Mouse (Mus musculus): ENCODE data around the gene Pkd1. TPM values are rescaled to one million over a fixed set of nuclear protein-coding genes. Genes with fewer than 3 reads are reported as not detected.

Pkd1 gene
- polyA plus RNA-seq, 1 experiment = 146 TPM

DNA sequence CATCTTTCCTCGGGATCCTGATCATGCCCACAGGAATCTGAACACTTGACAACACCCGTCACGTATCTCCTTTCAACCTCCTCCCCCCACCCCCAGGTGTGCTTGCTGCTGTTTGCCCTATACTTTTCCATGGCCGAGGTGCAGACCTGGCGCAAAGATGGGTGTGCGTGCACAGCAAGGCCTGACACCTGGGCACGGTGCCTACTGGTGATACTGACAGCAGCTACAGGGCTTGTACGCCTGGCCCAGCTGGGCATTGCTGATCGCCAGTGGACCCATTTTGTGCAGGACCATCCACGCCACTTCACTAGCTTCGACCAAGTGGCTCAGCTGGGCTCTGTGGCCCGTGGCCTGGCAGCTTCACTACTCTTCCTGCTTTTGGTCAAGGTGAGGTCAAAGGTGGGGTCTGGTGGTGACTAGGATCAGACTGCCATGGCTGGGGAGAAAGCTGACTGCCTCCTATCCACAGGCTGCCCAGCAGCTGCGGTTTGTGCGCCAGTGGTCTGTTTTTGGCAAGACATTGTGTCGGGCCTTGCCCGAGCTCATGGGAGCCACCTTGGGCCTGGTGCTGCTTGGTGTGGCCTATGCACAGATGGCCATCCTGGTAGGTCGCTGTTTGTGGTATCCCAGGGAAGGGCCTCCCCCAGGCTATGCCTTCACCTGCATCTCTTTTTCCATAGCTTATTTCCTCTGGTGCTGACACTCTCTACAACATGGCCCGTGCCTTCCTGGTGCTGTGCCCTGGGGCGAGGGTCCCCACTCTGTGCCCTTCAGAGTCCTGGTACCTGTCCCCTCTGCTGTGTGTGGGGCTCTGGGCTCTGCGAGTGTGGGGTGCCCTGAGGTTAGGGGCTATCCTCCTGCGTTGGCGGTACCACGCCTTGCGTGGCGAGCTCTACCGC is 44.6 kb downstream of the Pkd1 start:
- TF ChIP-seq POLR2A (IDR thresholded peaks at IDR 0.05; ENCODE audit: borderline replicate concordance, extremely low read depth, low read depth, low read length) (no peak), CTCF (IDR thresholded peaks at IDR 0.05; ENCODE audit: insufficient read depth, low read length) (no peak)
- no peak overlapping the region for H3K4me3 ChIP-seq (replicated peaks; ENCODE audit: extremely low read depth, low read depth, low read length)
- no peak for DNase-seq
- H3K4me1 ChIP-seq (ENCODE audit: control insufficient read depth, insufficient read depth, low read length) = no peaks in the 10 kb centered on the region
- WGBS = 88% methylated on average over 26 of the region's 26 CpGs

DNA sequence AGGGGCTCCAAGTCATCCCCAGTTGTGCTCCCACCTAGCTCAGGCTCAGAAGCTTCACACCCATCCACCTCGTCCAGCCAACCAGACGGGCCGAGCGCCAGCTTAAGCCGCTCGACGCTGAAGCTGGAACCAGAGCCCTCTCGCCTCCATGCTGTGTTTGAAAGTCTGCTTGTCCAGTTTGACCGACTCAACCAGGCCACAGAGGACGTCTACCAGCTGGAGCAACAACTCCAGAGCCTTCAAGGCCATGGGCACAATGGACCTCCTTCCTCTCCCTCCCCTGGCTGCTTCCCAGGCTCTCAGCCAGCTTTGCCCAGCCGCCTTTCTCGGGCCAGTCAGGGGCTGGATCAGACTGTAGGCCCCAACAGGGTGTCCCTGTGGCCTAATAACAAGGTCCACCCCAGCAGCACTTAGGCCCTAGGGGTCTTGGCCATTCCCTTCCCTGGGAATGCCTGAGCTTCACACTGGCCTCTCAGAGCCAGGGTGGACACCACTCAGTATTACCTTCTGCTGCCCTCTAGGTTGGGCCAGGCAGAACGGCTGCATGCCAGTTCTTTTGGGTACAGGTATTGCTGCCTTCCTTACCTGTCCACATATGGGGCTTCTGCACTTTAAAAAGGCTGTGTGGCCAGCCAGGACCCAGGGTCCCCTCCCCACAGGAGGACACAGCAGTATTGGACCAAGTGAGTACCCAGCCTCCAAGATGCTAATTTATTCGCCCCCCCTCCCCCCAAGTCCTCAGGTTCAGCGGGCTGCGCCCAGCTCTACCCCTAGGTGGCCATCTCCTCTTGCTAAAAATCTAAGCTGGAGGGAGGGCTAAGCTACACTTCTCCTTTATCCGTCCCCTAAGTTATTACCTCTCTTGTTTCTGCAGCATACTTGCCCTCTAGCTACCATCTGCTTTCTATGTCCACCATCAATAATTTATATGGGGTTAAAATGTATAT is 45.8 kb downstream of the Pkd1 start:
- H3K4me3 ChIP-seq (replicated peaks; ENCODE audit: extremely low read depth, low read depth, low read length) = no peak overlapping the region
- H3K4me1 ChIP-seq (ENCODE audit: control insufficient read depth, insufficient read depth, low read length) = no peaks in the 10 kb centered on the region
- TF ChIP-seq POLR2A (IDR thresholded peaks at IDR 0.05; ENCODE audit: borderline replicate concordance, extremely low read depth, low read depth, low read length) (no peak), CTCF (IDR thresholded peaks at IDR 0.05; ENCODE audit: insufficient read depth, low read length) (no peak)
- no peak for DNase-seq
- 53% methylated on average over 17 of the region's 17 CpGs for WGBS

DNA sequence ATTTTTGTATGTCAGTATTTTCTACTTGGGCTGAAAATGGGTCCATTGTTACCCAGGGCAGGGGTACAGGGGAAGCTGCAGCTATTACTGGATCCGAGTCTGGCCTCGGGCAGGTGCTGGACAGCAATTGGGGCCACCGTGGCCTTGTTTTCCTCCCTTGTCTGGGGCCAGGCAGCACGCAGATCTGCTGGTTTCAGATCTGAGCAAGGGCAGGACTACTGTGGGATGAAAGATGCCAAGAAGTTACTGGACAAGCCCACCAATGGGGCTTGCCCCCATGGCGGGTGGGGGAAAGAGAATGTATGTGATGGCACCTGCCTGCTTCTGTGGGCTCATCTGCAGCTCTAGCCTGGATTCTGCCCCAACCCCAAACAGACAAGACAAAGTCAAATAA is 46.4 kb downstream of the Pkd1 start:
- Histone ChIP-seq H3K4me3 (replicated peaks; ENCODE audit: extremely low read depth, low read depth, low read length) (no peak overlapping the region), H3K4me1 (ENCODE audit: control insufficient read depth, insufficient read depth, low read length) (no peaks in the 10 kb centered on the region)
- no peak for DNase-seq
- TF ChIP-seq POLR2A (IDR thresholded peaks at IDR 0.05; ENCODE audit: borderline replicate concordance, extremely low read depth, low read depth, low read length) (no peak), CTCF (IDR thresholded peaks at IDR 0.05; ENCODE audit: insufficient read depth, low read length) (no peak)
- 83% methylated on average over 5 of the region's 5 CpGs for WGBS

DNA sequence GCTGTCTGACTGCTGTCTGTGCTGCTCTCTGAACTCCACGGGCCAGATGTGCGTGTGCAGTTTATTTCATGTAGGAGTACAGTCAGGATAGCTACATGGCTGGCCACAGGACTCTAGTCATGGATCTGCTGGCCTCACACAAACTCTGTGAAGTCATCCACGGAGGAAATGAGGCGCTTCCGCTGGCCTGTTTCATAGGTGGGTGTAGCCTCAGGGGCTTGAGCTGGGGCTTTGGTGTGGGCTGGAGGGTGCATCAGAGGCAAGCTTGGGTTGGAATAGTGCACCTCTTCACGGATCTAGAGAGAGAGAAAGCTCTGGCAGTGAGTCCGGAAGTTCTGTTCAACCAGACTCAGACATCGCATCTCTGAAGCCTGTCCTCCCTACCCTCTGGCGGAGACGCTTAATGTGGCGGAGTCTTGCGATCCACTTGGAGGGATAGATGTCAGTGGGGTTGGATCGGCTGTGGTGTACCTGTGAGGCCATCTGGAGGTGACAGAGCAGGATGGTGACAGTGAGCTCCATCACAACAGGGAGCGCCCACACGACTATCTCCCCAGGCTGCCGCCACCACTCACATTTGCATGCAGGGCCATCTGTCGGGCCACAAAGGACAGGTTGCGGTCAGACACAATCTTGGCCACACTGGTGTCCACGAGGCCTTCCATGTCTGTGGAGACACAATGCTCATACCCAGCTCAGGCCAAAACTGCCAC is 47.0 kb downstream of the Pkd1 start:
- Histone ChIP-seq H3K4me1 (ENCODE audit: control insufficient read depth, insufficient read depth, low read length) (no peaks in the 10 kb centered on the region), H3K4me3 (replicated peaks; ENCODE audit: extremely low read depth, low read depth, low read length) (no peak overlapping the region)
- no peak for DNase-seq
- TF ChIP-seq POLR2A (IDR thresholded peaks at IDR 0.05; ENCODE audit: borderline replicate concordance, extremely low read depth, low read depth, low read length) (no peak), CTCF (IDR thresholded peaks at IDR 0.05; ENCODE audit: insufficient read depth, low read length) (no peak)
- WGBS = 79% methylated on average over 19 of the region's 19 CpGs

DNA sequence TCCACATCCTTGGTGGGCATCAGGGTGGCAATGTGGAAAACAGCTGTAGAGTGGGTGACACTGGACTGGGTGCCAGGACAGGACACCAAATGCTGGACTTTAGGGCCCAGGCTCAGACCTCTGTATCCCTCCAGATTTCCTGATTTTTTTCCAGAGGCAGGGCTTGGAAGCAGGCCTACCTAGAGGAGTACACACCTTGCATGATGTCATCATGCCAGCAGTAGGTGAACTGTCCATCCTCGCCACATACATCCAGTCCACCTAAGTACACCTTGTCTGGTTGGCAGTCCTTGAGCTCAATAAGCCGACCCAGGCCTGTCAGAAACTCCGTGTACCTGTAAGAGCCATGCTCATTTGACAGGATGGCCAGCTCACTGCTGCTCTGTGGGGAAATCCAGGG is 48.4 kb downstream of the Pkd1 start:
- no peak for DNase-seq
- TF ChIP-seq POLR2A (IDR thresholded peaks at IDR 0.05; ENCODE audit: borderline replicate concordance, extremely low read depth, low read depth, low read length) (no peak), CTCF (IDR thresholded peaks at IDR 0.05; ENCODE audit: insufficient read depth, low read length) (no peak)
- WGBS = 86% methylated on average over 3 of the region's 3 CpGs
- H3K4me1 ChIP-seq (ENCODE audit: control insufficient read depth, insufficient read depth, low read length) = no peaks in the 10 kb centered on the region
- no peak overlapping the region for H3K4me3 ChIP-seq (replicated peaks; ENCODE audit: extremely low read depth, low read depth, low read length)

DNA sequence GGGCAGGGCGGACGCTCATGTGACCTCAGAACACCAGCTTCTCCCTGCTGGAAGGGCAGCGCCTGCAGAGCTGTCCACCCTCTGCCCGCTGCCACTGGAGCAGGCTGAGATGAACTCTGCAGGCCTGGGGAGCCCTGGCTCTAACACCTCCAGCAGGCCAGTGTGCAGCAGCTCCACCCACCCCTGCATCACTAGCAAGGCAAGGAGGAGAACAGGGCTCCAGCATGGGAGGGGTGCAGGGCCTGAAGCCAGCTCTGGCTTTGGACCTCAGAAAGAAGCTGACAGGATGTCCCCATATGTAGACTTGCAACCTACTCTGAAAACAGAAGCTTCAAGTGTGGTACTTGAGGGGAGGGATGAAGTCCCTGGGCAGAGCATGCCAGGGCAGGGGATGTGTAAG is 50.9 kb downstream of the Pkd1 start:
- 79% methylated on average over 4 of the region's 4 CpGs for WGBS
- TF ChIP-seq CTCF (IDR thresholded peaks at IDR 0.05; ENCODE audit: insufficient read depth, low read length) (no peak), POLR2A (IDR thresholded peaks at IDR 0.05; ENCODE audit: borderline replicate concordance, extremely low read depth, low read depth, low read length) (no peak)
- no peak for DNase-seq
- H3K4me1 ChIP-seq (ENCODE audit: control insufficient read depth, insufficient read depth, low read length) = no peaks in the 10 kb centered on the region
- H3K4me3 ChIP-seq (replicated peaks; ENCODE audit: extremely low read depth, low read depth, low read length) = no peak overlapping the region

DNA sequence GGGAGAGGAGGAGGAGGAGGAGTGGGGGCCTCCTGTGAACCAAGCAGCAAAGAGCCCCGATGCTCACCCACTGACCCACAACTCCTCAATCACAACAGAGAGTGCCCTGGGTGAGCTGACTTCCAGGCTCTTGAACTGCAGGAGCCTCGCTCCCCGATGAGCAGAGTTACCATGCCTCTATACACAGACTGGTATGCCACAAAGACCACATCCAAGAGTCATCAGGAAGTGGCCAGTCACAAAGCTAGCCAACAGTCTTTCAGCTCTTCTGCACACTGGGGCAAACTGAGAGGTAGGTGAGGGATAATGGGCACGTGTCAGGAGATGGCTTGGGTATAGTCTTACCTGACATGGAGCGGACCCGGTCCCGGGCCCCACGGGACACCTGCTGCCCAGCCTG is 54.3 kb downstream of the Pkd1 start:
- TF ChIP-seq CTCF (IDR thresholded peaks at IDR 0.05; ENCODE audit: insufficient read depth, low read length) = no peak
- no peak for TF ChIP-seq POLR2A (IDR thresholded peaks at IDR 0.05; ENCODE audit: borderline replicate concordance, extremely low read depth, low read depth, low read length)
- DNase-seq = no peak
- WGBS = 85% methylated on average over 8 of the region's 8 CpGs
- H3K4me3 ChIP-seq (replicated peaks; ENCODE audit: extremely low read depth, low read depth, low read length) = no peak overlapping the region
- no peaks in the 10 kb centered on the region for H3K4me1 ChIP-seq (ENCODE audit: control insufficient read depth, insufficient read depth, low read length)

DNA sequence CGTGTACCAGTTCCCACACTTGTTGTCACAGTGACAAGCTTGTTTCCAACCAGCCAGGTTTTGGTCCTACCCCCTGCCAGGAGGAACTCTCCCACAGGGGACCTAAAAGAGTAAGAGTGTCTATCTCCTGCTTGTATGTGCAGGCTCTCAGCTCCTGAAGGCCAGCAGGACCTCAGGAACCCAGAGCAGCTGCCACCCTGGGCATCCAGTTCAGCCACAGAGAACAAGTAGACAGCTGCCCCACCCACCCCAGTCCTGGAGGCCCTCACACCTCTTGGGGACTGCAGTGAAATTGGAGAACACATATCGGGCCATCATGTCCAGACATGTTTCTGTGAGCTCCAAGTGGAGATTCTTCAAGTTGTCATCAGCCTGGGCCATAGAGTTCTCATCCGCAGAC is 54.9 kb downstream of the Pkd1 start:
- TF ChIP-seq CTCF (IDR thresholded peaks at IDR 0.05; ENCODE audit: insufficient read depth, low read length) = no peak
- TF ChIP-seq POLR2A (IDR thresholded peaks at IDR 0.05; ENCODE audit: borderline replicate concordance, extremely low read depth, low read depth, low read length) = no peak
- DNase-seq = no peak
- Histone ChIP-seq H3K4me3 (replicated peaks; ENCODE audit: extremely low read depth, low read depth, low read length) (no peak overlapping the region), H3K4me1 (ENCODE audit: control insufficient read depth, insufficient read depth, low read length) (no peaks in the 10 kb centered on the region)
- 83% methylated on average over 3 of the region's 3 CpGs for WGBS

DNA sequence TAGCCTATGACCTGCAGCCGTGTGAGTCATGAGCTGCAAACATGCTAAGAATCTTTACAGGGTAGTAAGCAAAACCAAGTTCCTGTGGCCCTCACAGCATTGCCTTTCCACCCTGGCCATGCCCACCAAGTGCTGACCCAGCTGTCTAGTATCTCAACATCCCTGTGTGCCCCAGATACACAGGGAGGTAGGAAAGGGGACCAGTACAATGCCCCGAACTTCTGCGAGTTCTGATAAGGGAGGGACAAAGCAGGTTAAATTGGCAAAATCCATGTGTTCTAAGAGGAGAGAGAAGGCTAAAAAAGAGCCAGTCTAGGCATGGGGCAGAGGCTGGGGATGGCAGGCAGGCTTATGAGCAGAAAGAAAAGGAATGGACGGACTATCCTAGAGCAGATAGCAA is 58.7 kb downstream of the Pkd1 start:
- TF ChIP-seq CTCF (IDR thresholded peaks at IDR 0.05; ENCODE audit: insufficient read depth, low read length) (no peak), POLR2A (IDR thresholded peaks at IDR 0.05; ENCODE audit: borderline replicate concordance, extremely low read depth, low read depth, low read length) (no peak)
- DNase-seq = no peak
- no peaks in the 10 kb centered on the region for H3K4me1 ChIP-seq (ENCODE audit: control insufficient read depth, insufficient read depth, low read length)
- no peak overlapping the region for H3K4me3 ChIP-seq (replicated peaks; ENCODE audit: extremely low read depth, low read depth, low read length)
- 92% methylated on average over 4 of the region's 4 CpGs for WGBS
